Comparison of ENCODE assay signal across 15 mouse cellular contexts in genomic region chr3:34008191-34008590, GRCm38 (mm10). TPM values are rescaled to one million over a fixed set of nuclear protein-coding genes. Genes with fewer than 3 reads are reported as not detected.
DNase-seq lines count a peak whose midpoint lies in the region; ATAC-seq and TF ChIP-seq lines count a peak whose summit lies in the region.
"Had no signal": no experiment of that assay in that cellular context is flagged by ENCODE, and none has a peak within 500 bp of the region (broad histone marks: within the 10 kb centered on the region; RNA-seq: fewer than 3 reads in every experiment).

No protein-coding gene starts in this region.

- H3K9ac ChIP-seq in heart, adult 2 months (ENCODE audit: low read depth, low read length) = no peak overlapping the region
- no peak overlapping the region for H3K9ac ChIP-seq in heart, embryonic 11.5 days (ENCODE audit: low read depth, low read length)
- H3K9ac ChIP-seq: embryonic facial prominence, embryonic 12.5 days; liver, postnatal 0 days; midbrain, embryonic 15.5 days had no signal

- 50% methylated on average over 6 of the region's 6 CpGs for whole genome bisulfite sequencing in heart, adult 2 months
- WGBS in heart, embryonic 11.5 days (ENCODE audit: insufficient replicate concordance) = 38% methylated on average over 6 of the region's 6 CpGs

- H3K4me2 ChIP-seq in heart, embryonic 11.5 days = no peak overlapping the region
- H3K4me2 ChIP-seq: embryonic facial prominence, embryonic 12.5 days; midbrain, embryonic 15.5 days had no signal

- TF ChIP-seq POLR2A in heart, adult 2 months (IDR thresholded peaks at IDR 0.05; ENCODE audit: insufficient read depth, low read depth, low read length) = no peak

- TF ChIP-seq EP300 in heart, adult 2 months (IDR thresholded peaks at IDR 0.05; ENCODE audit: insufficient read depth, low read depth, low read length) = peak; percentile 94

- H3K4me3 ChIP-seq in heart, adult 2 months = no peak overlapping the region
- H3K4me3 ChIP-seq in heart, embryonic 11.5 days (ENCODE audit: low read depth, low read length) = no peak overlapping the region
- H3K4me3 ChIP-seq: embryonic facial prominence, embryonic 12.5 days; forebrain, embryonic 10.5 days; midbrain, embryonic 15.5 days had no signal

- no peaks in the 10 kb centered on the region for H3K27me3 ChIP-seq in heart, adult 2 months (ENCODE audit: control insufficient read depth, insufficient read depth, low read length)
- no peaks in the 10 kb centered on the region for H3K27me3 ChIP-seq in heart, embryonic 11.5 days (ENCODE audit: control insufficient read depth, insufficient read depth, low read length)
- H3K27me3 ChIP-seq: embryonic facial prominence, embryonic 12.5 days; midbrain, embryonic 15.5 days had no signal

- peak overlapping the region; percentile 56 for H3K27ac ChIP-seq in heart, adult 2 months
- H3K27ac ChIP-seq in heart, embryonic 11.5 days (ENCODE audit: low read depth, low read length) = no peak overlapping the region
- H3K27ac ChIP-seq: embryonic facial prominence, embryonic 12.5 days; forebrain, embryonic 10.5 days; midbrain, embryonic 15.5 days had no signal

- TF ChIP-seq CTCF in heart, adult 2 months (IDR thresholded peaks at IDR 0.05) = no peak

- intact Hi-C loops in heart, adult 2 months (cut with DNase I) = loop anchor here (2.0 kb wide), 1 partner anchor 25 kb away; no protein-coding TSS in a partner anchor
- intact Hi-C loops in heart, postnatal 14 days (cut with DNase I) = no loop called here

- no peak for ATAC-seq in heart, embryonic 11.5 days (replicated peaks; ENCODE audit: insufficient number of reproducible peaks, low FRiP score, low TSS enrichment)
- ATAC-seq: liver, postnatal 0 days; midbrain, embryonic 15.5 days had no signal

- peak in 1 of 2 experiments; percentile 56 for DNase-seq in heart, adult 2 months
- peak; percentile 52 for DNase-seq in adrenal gland, adult 8-10 months
- peak; percentile 21 for DNase-seq in heart, adult 8-10 months (ENCODE audit: low spot score)
- peak; percentile 14 to 37 for DNase-seq in heart, postnatal 14 days
- no peak for DNase-seq in cerebellum, adult 11 months
- DNase-seq in left cerebral cortex, adult 8-10 months (ENCODE audit: low spot score in 2 of 2) = no peak
- no peak for DNase-seq in lung, postnatal 10 days
- DNase-seq: cerebellum, adult 8-10 months; kidney, postnatal 14 days; liver, postnatal 0 days; thymus, postnatal 25 days had no signal

- no peaks in the 10 kb centered on the region for H3K79me2 ChIP-seq in heart, adult 2 months (replicated peaks; ENCODE audit: control insufficient read depth, insufficient read depth, low read length)

- no peaks in the 10 kb centered on the region for H3K4me1 ChIP-seq in heart, adult 2 months (ENCODE audit: control insufficient read depth, insufficient read depth, low read length)
- peaks cover 3% of the 10 kb centered on the region; the same call in 1 of the 2 replicates for H3K4me1 ChIP-seq in heart, embryonic 11.5 days (ENCODE audit: control insufficient read depth, insufficient read depth, low read length)
- H3K4me1 ChIP-seq: embryonic facial prominence, embryonic 12.5 days; midbrain, embryonic 15.5 days had no signal

- no peaks in the 10 kb centered on the region for H3K9me3 ChIP-seq in heart, embryonic 11.5 days (replicated peaks; ENCODE audit: control insufficient read depth, low read length)
- H3K9me3 ChIP-seq: embryonic facial prominence, embryonic 12.5 days; forebrain, embryonic 10.5 days; midbrain, embryonic 15.5 days had no signal

- H3K36me3 ChIP-seq in heart, adult 2 months (ENCODE audit: control insufficient read depth, insufficient read depth, low read length) = no peaks in the 10 kb centered on the region
- no peaks in the 10 kb centered on the region for H3K36me3 ChIP-seq in heart, embryonic 11.5 days (ENCODE audit: control insufficient read depth, insufficient read depth, low read length)
- H3K36me3 ChIP-seq: embryonic facial prominence, embryonic 12.5 days; forebrain, embryonic 10.5 days; midbrain, embryonic 15.5 days had no signal

RNA-seq across cellular contexts. Expression of gene Fxr1, which starts 11.6 kb away (rescaled TPM):
- total RNA-seq in heart, adult 2 months (2021) = 100 to 1,000 TPM; 177 to 197 TPM
- polyA plus RNA-seq in heart, adult 2 months (2012; rRNA removed) = 32.2 and 73.2 TPM in 2 replicates
- 83.4 and 89.2 TPM in 2 replicates for polyA plus RNA-seq in heart, embryonic 11.5 days (2014; fragmentation: Nextera tagmentation; extraction: Ambion mirVana)
- total RNA-seq in adrenal gland, adult 8-10 months (2022) = 100 to 1,000 TPM; 113 to 132 (median 124) TPM
- 100 to 1,000 TPM; 186 to 210 (median 200) TPM for total RNA-seq in heart, adult 8-10 months (2022)
- total RNA-seq in heart, postnatal 14 days (2021) = 100 to 1,000 TPM; 158 to 160 TPM
- 10 to 100 TPM; 75.8 to 82.8 (median 79.2) TPM for total RNA-seq in left cerebral cortex, adult 8-10 months (2022)

Comparison
In these comparisons a context has a peak if more than half of its experiments do, and no peak if none do; other contexts are left out.
1. DNase-seq: peak in adrenal gland, adult 8-10 months (single experiment), heart, adult 8-10 months (single experiment) and heart, postnatal 14 days (2 of 2); none in cerebellum, adult 11 months (single experiment), left cerebral cortex, adult 8-10 months (0 of 2) and lung, postnatal 10 days (single experiment).